Mouse (Mus musculus): Measurements from ENCODE around the gene Slc9b2. TPM values are rescaled to one million over a fixed set of nuclear protein-coding genes. Genes with fewer than 3 reads are reported as not detected.

Gene Slc9b2
- polyA plus RNA-seq, 1 experiment from 2014 or later, result 0.24 TPM

GRCm38 (mm10) chr3:135357394-135357793 is 49.9 kb downstream of the Slc9b2 start:
- H3K27ac ChIP-seq, result no peak overlapping the region
- 86% methylated on average over 4 of the region's 4 CpGs for WGBS
- ATAC-seq (replicated peaks; ENCODE audit: insufficient number of reproducible peaks, insufficient read depth, low FRiP score, low read depth), result no peak
- no peak overlapping the region for H3K4me2 ChIP-seq
- H3K9me3 ChIP-seq (replicated peaks), result no peaks in the 10 kb centered on the region
- H3K9ac ChIP-seq, result no peak overlapping the region
- no peak overlapping the region for H3K4me3 ChIP-seq
- no peaks in the 10 kb centered on the region for H3K4me1 ChIP-seq (replicated peaks)
- H3K36me3 ChIP-seq, result no peaks in the 10 kb centered on the region
- no peaks in the 10 kb centered on the region for H3K27me3 ChIP-seq

GRCm38 (mm10) chr3:135375836-135376235 is 68.3 kb downstream of the Slc9b2 start:
- 75% methylated on average over 3 of the region's 3 CpGs for WGBS
- H3K9me3 ChIP-seq (replicated peaks), result no peaks in the 10 kb centered on the region
- H3K4me1 ChIP-seq (replicated peaks), result peaks cover 3% of the 10 kb centered on the region; the same call in 1 of the 2 replicates
- H3K4me3 ChIP-seq, result no peak overlapping the region
- H3K9ac ChIP-seq, result no peak overlapping the region
- H3K27me3 ChIP-seq, result no peaks in the 10 kb centered on the region; the same call in 1 of the 2 replicates
- H3K4me2 ChIP-seq, result no peak overlapping the region
- ATAC-seq (replicated peaks; ENCODE audit: insufficient number of reproducible peaks, insufficient read depth, low FRiP score, low read depth), result no peak
- H3K36me3 ChIP-seq, result no peaks in the 10 kb centered on the region
- H3K27ac ChIP-seq, result no peak overlapping the region

- Histone ChIP-seq H3K4me1 (replicated peaks) (peaks cover 3% of the 10 kb centered on the region; the same call in 1 of the 2 replicates), H3K36me3 (no peaks in the 10 kb centered on the region), H3K27ac (no peak overlapping the region), H3K27me3 (no peaks in the 10 kb centered on the region; the same call in 1 of the 2 replicates), H3K9ac (no peak overlapping the region), H3K4me2 (no peak overlapping the region), H3K9me3 (replicated peaks) (no peaks in the 10 kb centered on the region), H3K4me3 (no peak overlapping the region)
- WGBS, result 79% methylated on average over 10 of the region's 10 CpGs
- ATAC-seq (replicated peaks; ENCODE audit: insufficient number of reproducible peaks, insufficient read depth, low FRiP score, low read depth), result no peak
Observed at GRCm38 (mm10) chr3:135377445-135377844, 69.9 kb downstream of the Slc9b2 start.

GRCm38 (mm10) chr3:135379868-135380267 is 72.4 kb downstream of the Slc9b2 start:
- Histone ChIP-seq H3K9ac (no peak overlapping the region), H3K4me3 (no peak overlapping the region), H3K9me3 (replicated peaks) (no peaks in the 10 kb centered on the region), H3K4me1 (replicated peaks) (peaks cover 3% of the 10 kb centered on the region; the same call in 1 of the 2 replicates), H3K27me3 (no peaks in the 10 kb centered on the region; the same call in 1 of the 2 replicates), H3K4me2 (no peak overlapping the region), H3K27ac (no peak overlapping the region), H3K36me3 (no peaks in the 10 kb centered on the region)
- no peak for ATAC-seq (replicated peaks; ENCODE audit: insufficient number of reproducible peaks, insufficient read depth, low FRiP score, low read depth)
- WGBS, result 79% methylated on average over 4 of the region's 4 CpGs

GRCm38 (mm10) chr3:135393186-135393585 is 85.7 kb downstream of the Slc9b2 start:
- no peaks in the 10 kb centered on the region for H3K36me3 ChIP-seq
- H3K27ac ChIP-seq, result no peak overlapping the region
- H3K9ac ChIP-seq, result no peak overlapping the region
- no peaks in the 10 kb centered on the region for H3K9me3 ChIP-seq (replicated peaks)
- H3K4me3 ChIP-seq, result no peak overlapping the region
- no peaks in the 10 kb centered on the region for H3K27me3 ChIP-seq
- H3K4me1 ChIP-seq (replicated peaks), result peaks cover 3% of the 10 kb centered on the region; the same call in 1 of the 2 replicates
- ATAC-seq (replicated peaks; ENCODE audit: insufficient number of reproducible peaks, insufficient read depth, low FRiP score, low read depth), result no peak
- 41% methylated on average over 6 of the region's 6 CpGs for WGBS
- H3K4me2 ChIP-seq, result no peak overlapping the region

Other genes starting within 250 kb of the Slc9b2 start
- 14.7 and 15.2 TPM in 2 replicates for gene Cenpe, start 95.2 kb upstream of the Slc9b2 start, polyA plus RNA-seq (2015; fragmentation: Nextera tagmentation; extraction: Ambion mirVana)
- gene Bdh2, start 26.5 kb upstream of the Slc9b2 start, polyA plus RNA-seq (2015; fragmentation: Nextera tagmentation; extraction: Ambion mirVana), result 2.1 and 2.4 TPM in 2 replicates
- gene Slc9b1, start 40.3 kb downstream of the Slc9b2 start, polyA plus RNA-seq (2015; fragmentation: Nextera tagmentation; extraction: Ambion mirVana), result not detected in 2 replicates
- 44.6 and 47.9 TPM in 2 replicates for gene Cisd2, start 116.2 kb downstream of the Slc9b2 start, polyA plus RNA-seq (2015; fragmentation: Nextera tagmentation; extraction: Ambion mirVana)
- gene Ube2d3, start 130.4 kb downstream of the Slc9b2 start, polyA plus RNA-seq (2015; fragmentation: Nextera tagmentation; extraction: Ambion mirVana), result 396 and 398 TPM in 2 replicates
- 33.3 and 35.2 TPM in 2 replicates for gene Manba, start 177.9 kb downstream of the Slc9b2 start, polyA plus RNA-seq (2015; fragmentation: Nextera tagmentation; extraction: Ambion mirVana)